Mouse (Mus musculus): ENCODE results near the gene Gsta2. TPM values are rescaled to one million over a fixed set of nuclear protein-coding genes. Genes with fewer than 3 reads are reported as not detected.
"Not testable (repeated sequence)": the region's sequence is repeated elsewhere in the genome, so short reads cannot be mapped to it uniquely, and the experiment has no call there.

Gsta2 gene
- total RNA-seq, 2 experiments from 2014 or later, result 2.1 to 2.2 TPM

- DNase-seq, result not testable (repeated sequence)
Measured at GRCm38 (mm10) chr9:78299143-78299542, 56.4 kb downstream of the Gsta2 start.

DNA sequence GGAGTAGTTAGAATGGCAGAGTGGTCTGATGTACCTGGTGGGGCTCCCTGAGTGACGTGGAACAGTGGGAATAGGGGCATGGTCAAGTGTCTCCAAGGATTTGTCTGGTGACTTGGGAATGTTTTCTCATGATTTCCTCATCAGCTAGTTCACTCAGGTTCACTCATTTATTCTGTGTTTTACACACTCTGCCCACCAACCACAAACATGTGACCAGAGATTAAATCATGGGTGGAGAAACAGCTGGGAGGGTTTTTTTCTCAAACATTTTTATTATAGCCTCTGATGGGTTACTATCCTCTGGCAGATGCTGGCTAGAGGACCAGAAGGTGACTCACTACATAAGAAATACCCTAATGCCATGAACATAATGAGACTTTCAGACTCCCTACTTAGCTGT is 57.4 kb downstream of the Gsta2 start:
- DNase-seq, result no peak

DNA sequence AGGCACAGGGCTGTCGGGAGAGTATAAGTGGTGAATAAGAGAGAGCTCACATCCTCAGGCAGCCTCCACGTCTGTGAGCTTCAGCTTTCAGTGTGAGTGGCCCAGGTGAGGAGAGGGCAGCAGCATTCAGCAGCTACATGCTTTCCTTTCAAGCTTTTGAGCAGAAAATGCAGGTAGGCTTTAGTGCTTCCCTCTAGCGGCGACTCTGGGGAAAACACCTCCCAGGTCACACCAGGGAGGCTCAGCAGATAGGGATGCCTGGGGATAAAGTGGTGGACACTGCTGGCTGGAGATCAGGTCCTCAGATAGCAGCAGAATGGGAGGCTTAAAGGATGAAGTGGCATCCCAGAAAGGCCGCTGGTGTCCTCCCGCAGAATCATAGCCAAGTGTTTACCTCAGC is 59.5 kb downstream of the Gsta2 start:
- peak in 1 of 2 experiments; percentile 38 for DNase-seq

GRCm38 (mm10) chr9:78294781-78295180 is 60.8 kb downstream of the Gsta2 start:
- not testable (repeated sequence) for DNase-seq

- not testable (repeated sequence) for DNase-seq
Measured at GRCm38 (mm10) chr9:78293683-78294082, 61.9 kb downstream of the Gsta2 start.

GRCm38 (mm10) chr9:78292462-78292861 is 63.1 kb downstream of the Gsta2 start:
- DNase-seq, result not testable (repeated sequence)

GRCm38 (mm10) chr9:78289723-78290122 is 65.9 kb downstream of the Gsta2 start, which contains the start of gene Gm10639:
Gene Gm10639, plus strand, starts transcription at chr9:78289923.
- DNase-seq, result not testable (repeated sequence)

DNA sequence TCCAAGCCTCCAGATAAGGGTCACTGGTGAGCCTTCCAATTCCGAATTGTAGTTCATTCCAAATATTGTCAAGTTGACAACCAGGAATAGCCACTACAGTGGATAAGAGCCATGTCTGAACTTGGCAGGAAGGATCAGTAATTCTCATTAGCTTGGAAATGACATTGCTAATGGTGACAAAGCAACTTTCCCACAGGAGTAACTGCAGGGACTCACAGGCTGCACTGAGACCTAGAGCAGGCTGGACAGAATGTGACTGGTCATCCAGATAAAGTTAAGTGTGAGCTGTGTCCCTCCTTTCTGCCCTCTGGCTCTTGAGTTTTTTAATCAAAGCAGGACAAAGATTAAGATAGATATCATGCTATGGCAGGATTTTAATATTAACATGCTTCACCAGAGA is 66.5 kb downstream of the Gsta2 start:
- not testable (repeated sequence) for DNase-seq

DNA sequence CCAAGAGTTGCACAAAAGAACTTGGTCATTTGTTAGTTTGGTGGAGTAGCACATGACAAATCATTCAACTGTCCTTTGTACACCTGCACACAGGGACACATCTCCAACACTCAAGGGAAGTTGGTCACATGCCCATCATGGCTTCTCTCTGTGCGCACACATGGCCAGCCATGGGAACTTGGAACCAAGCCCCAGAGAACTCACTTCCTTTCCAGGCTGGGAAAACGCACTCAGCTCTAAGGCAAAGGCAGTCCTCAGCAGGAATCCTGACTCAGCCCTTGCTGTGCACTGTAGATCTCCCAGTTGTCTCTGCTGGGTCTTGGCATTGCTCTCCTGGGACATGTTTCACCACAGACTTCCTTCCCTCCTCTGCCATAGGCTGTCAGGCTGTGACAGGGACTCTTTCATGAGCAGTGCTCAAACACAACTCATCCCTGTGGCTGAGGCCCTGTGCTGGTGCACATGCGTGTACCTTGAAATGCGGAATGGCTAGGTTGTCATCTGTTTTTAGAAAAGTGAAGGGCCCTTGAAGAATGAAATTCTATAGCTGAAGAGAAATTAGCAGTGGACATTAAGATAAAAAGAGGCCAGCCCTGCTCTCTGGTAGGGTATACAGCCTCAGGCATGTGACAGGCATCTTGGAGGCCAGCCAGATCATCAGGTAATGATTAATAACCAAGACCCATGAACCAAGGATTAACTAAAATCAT is 73.4 kb downstream of the Gsta2 start:
- DNase-seq, result peak in 1 of 2 experiments; percentile 11

Other genes with a start within 250 kb of the Gsta2 start
- gene Fbxo9, start 246.7 kb downstream of the Gsta2 start, total RNA-seq (2021), result 10 to 100 TPM; 32.0 to 33.2 TPM
- 10 to 100 TPM; 10.7 to 12.2 TPM for gene Ick, start 246.6 kb downstream of the Gsta2 start, total RNA-seq (2021)
- gene Gsta4, start 173.0 kb downstream of the Gsta2 start, total RNA-seq (2021), result 100 to 1,000 TPM; 125 to 127 TPM
- 1 to 10 TPM; 2.3 to 3.3 TPM for gene Gsta1, start 125.1 kb downstream of the Gsta2 start, total RNA-seq (2021)
- 1 to 10 TPM; 2.1 to 2.5 TPM for gene Gm3776, start 98.7 kb downstream of the Gsta2 start, total RNA-seq (2021)
- gene Gm10639, start 65.9 kb downstream of the Gsta2 start, total RNA-seq (2021), result 1 to 10 TPM in 1 of 2 experiments, under 1 TPM in 1; 0.93 to 1.2 TPM
- gene Omt2a, start 41.0 kb downstream of the Gsta2 start, total RNA-seq (2021), result not detected
- gene Omt2b, start 28.2 kb downstream of the Gsta2 start, total RNA-seq (2021), result not detected
- gene Dppa5a, start 12.4 kb upstream of the Gsta2 start, total RNA-seq (2021), result not detected
- not detected for gene Ooep, start 22.9 kb upstream of the Gsta2 start, total RNA-seq (2021)
- not detected for gene Ddx43, start 40.0 kb upstream of the Gsta2 start, total RNA-seq (2021)
- under 1 TPM; 0.39 to 0.42 TPM for gene Cgas, start 87.4 kb upstream of the Gsta2 start, total RNA-seq (2021)
- gene Mto1, start 92.4 kb upstream of the Gsta2 start, total RNA-seq (2021), result 10 to 100 TPM; 21.9 to 25.0 TPM
- not detected for gene Gm17324, start 93.0 kb upstream of the Gsta2 start, total RNA-seq (2021)
- 1,000 to 10,000 TPM in 1 of 2 experiments, 100 to 1,000 TPM in 1; 994 to 1,266 TPM for gene Eef1a1, start 133.4 kb upstream of the Gsta2 start, total RNA-seq (2021)
- 1 to 10 TPM; 4.8 to 6.2 TPM for gene Slc17a5, start 232.3 kb upstream of the Gsta2 start, total RNA-seq (2021)

Measured in heart, adult 18-20 months (tissue).